Mouse (Mus musculus): Measurements from ENCODE around the gene Olfr355. TPM values are rescaled to one million over a fixed set of nuclear protein-coding genes. Genes with fewer than 3 reads are reported as not detected.

Gene Olfr355
- not detected in 2 replicates for total RNA-seq (2012; rRNA removed)

GRCm38 (mm10) chr2:36928797-36929196 is at the start of gene Olfr355:
Gene Olfr355 (minus strand): TSS chr2:36928897.
- H3K36me3 ChIP-seq (ENCODE audit: control insufficient read depth, insufficient read depth, low read length, poor library complexity, severe bottlenecking) = no peaks in the 10 kb centered on the region
- in situ Hi-C loops (cut with MboI; ENCODE audit: low sequenced_read_pairs in 2 of 2, unreplicated experiment in 2 of 2) = no loop called here
- no peak within 1 kb of the TSS for H3K9ac ChIP-seq (ENCODE audit: insufficient read depth, low read depth, low read length, poor library complexity, severe bottlenecking)
- H3K9me3 ChIP-seq (ENCODE audit: control insufficient read depth, insufficient read depth, low read depth, low read length) = no peaks in the 10 kb centered on the region
- H3K27ac ChIP-seq (ENCODE audit: insufficient read depth, low read depth, low read length, poor library complexity, severe bottlenecking) = no peak within 1 kb of the TSS
- TF ChIP-seq MAFK (IDR thresholded peaks at IDR 0.05; ENCODE audit: insufficient read depth, low read depth, low read length) = no peak
- TF ChIP-seq ZNF384 (IDR thresholded peaks at IDR 0.05; ENCODE audit: low read depth, low read length) = no peak
- no peak for TF ChIP-seq ZC3H11A (IDR thresholded peaks at IDR 0.05; ENCODE audit: borderline replicate concordance, low read depth, low read length)
- TF ChIP-seq HCFC1 (IDR thresholded peaks at IDR 0.05; ENCODE audit: borderline replicate concordance, insufficient read depth, low read length) = no peak
- no peak for TF ChIP-seq CHD2 (IDR thresholded peaks at IDR 0.05; ENCODE audit: low read depth, low read length)
- no peaks in the 10 kb centered on the region for H3K4me1 ChIP-seq (ENCODE audit: control insufficient read depth in 2 of 2, insufficient read depth in 2 of 2, low read length in 2 of 2, poor library complexity in 1 of 2)
- DNase-seq (ENCODE audit: low read depth, low spot score) = no peak
- no peak within 1 kb of the TSS for H3K4me3 ChIP-seq (ENCODE audit: insufficient read depth in 1 of 2, low read depth in 1 of 2, low read length in 2 of 2, poor library complexity in 1 of 2, severe bottlenecking in 1 of 2)

GRCm38 (mm10) chr2:36936821-36937220 is 8.1 kb upstream of the Olfr355 start, which contains the start of gene Olfr356:
Gene Olfr356 (plus strand): TSS chr2:36937121.
- H3K27ac ChIP-seq (ENCODE audit: insufficient read depth, low read depth, low read length, poor library complexity, severe bottlenecking) = no peak within 1 kb of the TSS
- TF ChIP-seq ZNF384 (IDR thresholded peaks at IDR 0.05; ENCODE audit: low read depth, low read length) (no peak), HCFC1 (IDR thresholded peaks at IDR 0.05; ENCODE audit: borderline replicate concordance, insufficient read depth, low read length) (no peak), CHD2 (IDR thresholded peaks at IDR 0.05; ENCODE audit: low read depth, low read length) (no peak), ZC3H11A (IDR thresholded peaks at IDR 0.05; ENCODE audit: borderline replicate concordance, low read depth, low read length) (no peak), MAFK (IDR thresholded peaks at IDR 0.05; ENCODE audit: insufficient read depth, low read depth, low read length) (no peak)
- H3K4me3 ChIP-seq (ENCODE audit: insufficient read depth in 1 of 2, low read depth in 1 of 2, low read length in 2 of 2, poor library complexity in 1 of 2, severe bottlenecking in 1 of 2) = no peak within 1 kb of the TSS
- no peak within 1 kb of the TSS for H3K9ac ChIP-seq (ENCODE audit: insufficient read depth, low read depth, low read length, poor library complexity, severe bottlenecking)
- H3K9me3 ChIP-seq (ENCODE audit: control insufficient read depth, insufficient read depth, low read depth, low read length) = no peaks in the 10 kb centered on the region
- in situ Hi-C loops (cut with MboI; ENCODE audit: low sequenced_read_pairs in 2 of 2, unreplicated experiment in 2 of 2) = no loop called here
- DNase-seq (ENCODE audit: low read depth, low spot score) = no peak
- no peaks in the 10 kb centered on the region for H3K4me1 ChIP-seq (ENCODE audit: control insufficient read depth in 2 of 2, insufficient read depth in 2 of 2, low read length in 2 of 2, poor library complexity in 1 of 2)
- H3K36me3 ChIP-seq (ENCODE audit: control insufficient read depth, insufficient read depth, low read length, poor library complexity, severe bottlenecking) = no peaks in the 10 kb centered on the region

GRCm38 (mm10) chr2:36905380-36905779 is 23.3 kb downstream of the Olfr355 start, which contains the start of gene Olfr354:
Gene Olfr354 (plus strand): TSS chr2:36905680.
- TF ChIP-seq CHD2 (IDR thresholded peaks at IDR 0.05; ENCODE audit: low read depth, low read length) (no peak), HCFC1 (IDR thresholded peaks at IDR 0.05; ENCODE audit: borderline replicate concordance, insufficient read depth, low read length) (no peak), ZC3H11A (IDR thresholded peaks at IDR 0.05; ENCODE audit: borderline replicate concordance, low read depth, low read length) (no peak)
- in situ Hi-C loops (cut with MboI; ENCODE audit: low sequenced_read_pairs in 2 of 2, unreplicated experiment in 2 of 2) = no loop called here

GRCm38 (mm10) chr2:36897114-36897513 is 31.6 kb downstream of the Olfr355 start:
- no peaks in the 10 kb centered on the region for H3K36me3 ChIP-seq (ENCODE audit: control insufficient read depth, insufficient read depth, low read length, poor library complexity, severe bottlenecking)
- TF ChIP-seq CHD2 (IDR thresholded peaks at IDR 0.05; ENCODE audit: low read depth, low read length) = no peak
- no peak for TF ChIP-seq ZNF384 (IDR thresholded peaks at IDR 0.05; ENCODE audit: low read depth, low read length)
- no peak for TF ChIP-seq ZC3H11A (IDR thresholded peaks at IDR 0.05; ENCODE audit: borderline replicate concordance, low read depth, low read length)
- TF ChIP-seq MAFK (IDR thresholded peaks at IDR 0.05; ENCODE audit: insufficient read depth, low read depth, low read length) = no peak
- TF ChIP-seq HCFC1 (IDR thresholded peaks at IDR 0.05; ENCODE audit: borderline replicate concordance, insufficient read depth, low read length) = no peak
- no peak overlapping the region for H3K9ac ChIP-seq (ENCODE audit: insufficient read depth, low read depth, low read length, poor library complexity, severe bottlenecking)
- no peaks in the 10 kb centered on the region for H3K9me3 ChIP-seq (ENCODE audit: control insufficient read depth, insufficient read depth, low read depth, low read length)
- in situ Hi-C loops (cut with MboI; ENCODE audit: low sequenced_read_pairs in 2 of 2, unreplicated experiment in 2 of 2) = no loop called here
- no peak for DNase-seq (ENCODE audit: low read depth, low spot score)
- no peak overlapping the region for H3K27ac ChIP-seq (ENCODE audit: insufficient read depth, low read depth, low read length, poor library complexity, severe bottlenecking)
- H3K4me3 ChIP-seq (ENCODE audit: insufficient read depth in 1 of 2, low read depth in 1 of 2, low read length in 2 of 2, poor library complexity in 1 of 2, severe bottlenecking in 1 of 2) = no peak overlapping the region
- no peaks in the 10 kb centered on the region for H3K4me1 ChIP-seq (ENCODE audit: control insufficient read depth in 2 of 2, insufficient read depth in 2 of 2, low read length in 2 of 2, poor library complexity in 1 of 2)

More at GRCm38 (mm10) chr2:36905380-36905779, 23.3 kb downstream of the Olfr355 start, which contains the start of gene Olfr354:
- Histone ChIP-seq H3K9ac (ENCODE audit: insufficient read depth, low read depth, low read length, poor library complexity, severe bottlenecking) (no peak within 1 kb of the TSS), H3K9me3 (ENCODE audit: control insufficient read depth, insufficient read depth, low read depth, low read length) (no peaks in the 10 kb centered on the region), H3K4me1 (ENCODE audit: control insufficient read depth in 2 of 2, insufficient read depth in 2 of 2, low read length in 2 of 2, poor library complexity in 1 of 2) (no peaks in the 10 kb centered on the region), H3K36me3 (ENCODE audit: control insufficient read depth, insufficient read depth, low read length, poor library complexity, severe bottlenecking) (no peaks in the 10 kb centered on the region), H3K27ac (ENCODE audit: insufficient read depth, low read depth, low read length, poor library complexity, severe bottlenecking) (no peak within 1 kb of the TSS), H3K4me3 (ENCODE audit: insufficient read depth in 1 of 2, low read depth in 1 of 2, low read length in 2 of 2, poor library complexity in 1 of 2, severe bottlenecking in 1 of 2) (no peak within 1 kb of the TSS)
- no peak for DNase-seq (ENCODE audit: low read depth, low spot score)

- DNase-seq (ENCODE audit: low read depth, low spot score) = no peak
- in situ Hi-C loops (cut with MboI; ENCODE audit: low sequenced_read_pairs in 2 of 2, unreplicated experiment in 2 of 2) = no loop called here
- no peak within 1 kb of the TSS for H3K27ac ChIP-seq (ENCODE audit: insufficient read depth, low read depth, low read length, poor library complexity, severe bottlenecking)
Observed at GRCm38 (mm10) chr2:36892836-36893235, 35.9 kb downstream of the Olfr355 start, which contains the start of gene Olfr353. Gene Olfr353 (minus strand): TSS chr2:36892936.

More at GRCm38 (mm10) chr2:36892836-36893235, 35.9 kb downstream of the Olfr355 start, which contains the start of gene Olfr353:
- TF ChIP-seq ZC3H11A (IDR thresholded peaks at IDR 0.05; ENCODE audit: borderline replicate concordance, low read depth, low read length) (no peak), CHD2 (IDR thresholded peaks at IDR 0.05; ENCODE audit: low read depth, low read length) (no peak), ZNF384 (IDR thresholded peaks at IDR 0.05; ENCODE audit: low read depth, low read length) (no peak), MAFK (IDR thresholded peaks at IDR 0.05; ENCODE audit: insufficient read depth, low read depth, low read length) (no peak), HCFC1 (IDR thresholded peaks at IDR 0.05; ENCODE audit: borderline replicate concordance, insufficient read depth, low read length) (no peak)
- Histone ChIP-seq H3K9ac (ENCODE audit: insufficient read depth, low read depth, low read length, poor library complexity, severe bottlenecking) (no peak within 1 kb of the TSS), H3K9me3 (ENCODE audit: control insufficient read depth, insufficient read depth, low read depth, low read length) (no peaks in the 10 kb centered on the region), H3K4me1 (ENCODE audit: control insufficient read depth in 2 of 2, insufficient read depth in 2 of 2, low read length in 2 of 2, poor library complexity in 1 of 2) (no peaks in the 10 kb centered on the region), H3K4me3 (ENCODE audit: insufficient read depth in 1 of 2, low read depth in 1 of 2, low read length in 2 of 2, poor library complexity in 1 of 2, severe bottlenecking in 1 of 2) (no peak within 1 kb of the TSS), H3K36me3 (ENCODE audit: control insufficient read depth, insufficient read depth, low read length, poor library complexity, severe bottlenecking) (no peaks in the 10 kb centered on the region)
